ENCODE assay signal across 8 mouse cellular contexts in the genomic region with DNA sequence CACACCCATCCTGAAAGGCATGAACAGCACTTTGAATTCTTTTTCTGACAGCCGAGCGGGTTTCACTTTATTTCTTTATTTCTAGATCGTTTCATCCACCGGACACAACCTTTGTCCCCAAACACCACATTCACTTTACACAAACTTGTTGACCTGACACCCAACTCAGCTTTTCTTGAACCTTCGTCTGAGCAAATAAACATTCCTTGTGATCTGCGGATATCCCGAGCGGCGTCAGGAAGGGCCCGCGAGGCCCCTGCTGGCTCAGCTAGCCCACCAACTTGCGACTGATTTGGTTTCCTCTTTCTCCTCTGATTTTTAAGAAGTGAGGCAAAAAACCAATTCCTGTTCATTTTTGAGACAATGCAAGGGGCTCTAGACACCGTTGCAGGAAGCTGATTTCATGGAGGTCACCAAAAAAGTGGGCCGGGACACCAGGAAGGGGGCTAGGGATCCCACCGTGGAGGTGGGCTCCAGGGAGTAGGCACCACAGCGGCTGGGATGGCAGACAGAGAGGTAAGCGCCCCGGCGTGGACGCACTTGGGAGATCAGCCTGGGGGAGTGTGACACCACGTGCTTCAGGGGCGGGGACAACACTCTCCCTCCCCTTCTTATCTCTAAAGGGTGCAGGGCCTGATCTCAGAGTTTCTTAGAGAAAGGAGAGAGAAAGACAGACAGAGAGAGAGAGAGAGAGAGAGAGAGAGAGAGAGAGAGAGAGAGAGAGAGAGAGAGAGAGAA. TPM values are rescaled to one million over a fixed set of nuclear protein-coding genes. Genes with fewer than 3 reads are reported as not detected.
A peak's percentile ranks its signal among the peaks of the same experiment; 100 is the strongest.
DNase-seq lines count a peak whose midpoint lies in the region; ATAC-seq and TF ChIP-seq lines count a peak whose summit lies in the region.

Gene Slc39a8 (plus strand): TSS at position 264 of the 738 bp plus-strand sequence.

- DNase-seq in MEL-GATA-1-ER (ENCODE audit: extremely low read depth, low read depth): peak; percentile 96
- peak; percentile 16 for DNase-seq in cerebellum, adult 9-10 months
- DNase-seq in forelimb bud, embryonic 11.5 days (ENCODE audit: low read depth, low spot score): peak; percentile 57
- DNase-seq in heart, postnatal 36 days: peak; percentile 72 to 76
- peak; percentile 9 to 56 for DNase-seq in layer of hippocampus, adult 18-20 months (ENCODE audit: low spot score in 2 of 2)
- DNase-seq in lung, embryonic 14.5 days: peak; percentile 88
- DNase-seq in testis, postnatal 14 days (ENCODE audit: low spot score): peak; percentile 55

- peaks cover 5% of the 10 kb centered on the region; the same call in 1 of the 2 replicates for H3K4me1 ChIP-seq in lung, embryonic 14.5 days (ENCODE audit: insufficient read depth)
- peaks cover 19% of the 10 kb centered on the region for H3K4me1 ChIP-seq in neural tube, embryonic 15.5 days

- peak within 1 kb of the TSS; percentile 67 for H3K4me3 ChIP-seq in lung, embryonic 14.5 days (ENCODE audit: low read depth, low read length)
- H3K4me3 ChIP-seq in neural tube, embryonic 15.5 days (replicated peaks): peak within 1 kb of the TSS; percentile 57

- ATAC-seq in lung, embryonic 14.5 days (ENCODE audit: insufficient read depth): peak; percentile 96
- peak; percentile 82 for ATAC-seq in neural tube, embryonic 15.5 days (ENCODE audit: low FRiP score)

- H3K27ac ChIP-seq in lung, embryonic 14.5 days (ENCODE audit: low read depth): peak within 1 kb of the TSS; percentile 86
- peak within 1 kb of the TSS; percentile 49 for H3K27ac ChIP-seq in neural tube, embryonic 15.5 days (replicated peaks)

- TF ChIP-seq CTCF in lung, embryonic 14.5 days (IDR thresholded peaks at IDR 0.05; ENCODE audit: low read depth): peak; percentile 57

- 3% methylated on average over 22 of the region's 22 CpGs for WGBS in lung, embryonic 14.5 days
- 5% methylated on average over 22 of the region's 22 CpGs for whole genome bisulfite sequencing in neural tube, embryonic 15.5 days

- peak within 1 kb of the TSS; percentile 72 for H3K9ac ChIP-seq in lung, embryonic 14.5 days
- H3K9ac ChIP-seq in neural tube, embryonic 15.5 days (replicated peaks): peak within 1 kb of the TSS; percentile 57

- no peaks in the 10 kb centered on the region for H3K27me3 ChIP-seq in lung, embryonic 14.5 days (ENCODE audit: insufficient read depth, low read length)
- peaks cover 3% of the 10 kb centered on the region; the same call in 1 of the 2 replicates for H3K27me3 ChIP-seq in neural tube, embryonic 15.5 days (replicated peaks)

- no peaks in the 10 kb centered on the region for H3K9me3 ChIP-seq in lung, embryonic 14.5 days (ENCODE audit: low read depth, low read length)
- no peaks in the 10 kb centered on the region for H3K9me3 ChIP-seq in neural tube, embryonic 15.5 days (replicated peaks)

- intact Hi-C loops in heart, postnatal 36 days (cut with DNase I): no loop called here

- H3K4me2 ChIP-seq in lung, embryonic 14.5 days: peak within 1 kb of the TSS; percentile 91
- peak within 1 kb of the TSS; percentile 98 for H3K4me2 ChIP-seq in neural tube, embryonic 15.5 days

- no peaks in the 10 kb centered on the region for H3K36me3 ChIP-seq in lung, embryonic 14.5 days (ENCODE audit: insufficient read depth)
- no peaks in the 10 kb centered on the region for H3K36me3 ChIP-seq in neural tube, embryonic 15.5 days

RNA-seq across cellular contexts. Expression of gene Slc39a8, which starts in this region (rescaled TPM):
- 1 to 10 TPM; 5.3 to 6.0 TPM for total RNA-seq in heart, postnatal 36 days (2021)
- 1 to 10 TPM; 2.6 TPM for total RNA-seq in layer of hippocampus, adult 18-20 months (2021)
- 20.2 and 22.6 TPM in 2 replicates for polyA plus RNA-seq in lung, embryonic 14.5 days (2014; fragmentation: Nextera tagmentation; extraction: Ambion mirVana)
- 11.1 and 15.4 TPM in 2 replicates for polyA plus RNA-seq in neural tube, embryonic 15.5 days (2015; fragmentation: Nextera tagmentation; extraction: Ambion mirVana)

Comparison
In these comparisons a context has a peak if more than half of its experiments do, and no peak if none do; other contexts are left out.
1. Peak in every context shown above with its lines: DNase-seq, ATAC-seq, H3K4me3 ChIP-seq and H3K27ac ChIP-seq.
2. DNase-seq: peak in every context shown above with its lines; median percentile 96 in MEL-GATA-1-ER; 88 in lung, embryonic 14.5 days; 74 in heart, postnatal 36 days; 57 in forelimb bud, embryonic 11.5 days; 55 in testis, postnatal 14 days; 32 in layer of hippocampus, adult 18-20 months; 16 in cerebellum, adult 9-10 months.